Mouse (Mus musculus) MEL (cell line): Measurements from ENCODE around the gene Spag6l. TPM values are rescaled to one million over a fixed set of nuclear protein-coding genes. Genes with fewer than 3 reads are reported as not detected.
A peak's percentile ranks its signal among the peaks of the same experiment; 100 is the strongest.

Experiments used
- DNase-seq: peaks from one replicate; pipeline ENCODE4 v3.0.0; 2011; ENCODE audit warnings: low read depth, low spot score
- H3K27ac ChIP-seq: 2 replicates; pipeline ENCODE4 v1.5.1; 2012; ENCODE audit warnings: low read depth, mild to moderate bottlenecking, control low read depth, low read length, moderate library complexity; ENCODE audit not compliant: control insufficient read depth
- H3K27me3 ChIP-seq, 2 experiments: fragments of 150-350 bp in 1 of 2; sonication (generic) in 1 of 2; 2 replicates each; pipeline ENCODE4 v1.6.1; 2012; ENCODE audit warnings: low read length in 2 of 2, mild to moderate bottlenecking in 2 of 2, improper control_type of control experiment in 1 of 2, moderate library complexity in 1 of 2; ENCODE audit not compliant: insufficient read depth in 2 of 2, control insufficient read depth in 1 of 2
- H3K36me3 ChIP-seq, 2 experiments: 2 replicates each; pipeline ENCODE4 v1.6.1; 2012 to 2014; ENCODE audit warnings: low read length in 2 of 2, improper control_type of control experiment in 1 of 2, inconsistent platforms in 1 of 2, mild to moderate bottlenecking in 1 of 2; ENCODE audit not compliant: insufficient read depth in 2 of 2, control insufficient read depth in 1 of 2
- H3K4me1 ChIP-seq, 2 experiments: fragments of 150-350 bp in 1 of 2; sonication (generic) in 1 of 2; 2 replicates each; pipeline ENCODE4 v1.6.1; 2012; ENCODE audit warnings: low read length in 2 of 2, improper control_type of control experiment in 1 of 2, mild to moderate bottlenecking in 1 of 2; ENCODE audit not compliant: insufficient read depth in 2 of 2, control insufficient read depth in 1 of 2
- H3K4me3 ChIP-seq, 2 experiments: fragments of 150-350 bp in 1 of 2; sonication (generic) in 1 of 2; 2 replicates each; pipeline ENCODE4 v1.5.1; 2012; ENCODE audit warnings: low read depth in 2 of 2, low read length in 2 of 2, mild to moderate bottlenecking in 2 of 2, moderate library complexity in 2 of 2, control low read depth in 1 of 2, improper control_type of control experiment in 1 of 2; ENCODE audit not compliant: control insufficient read depth in 1 of 2, insufficient read depth in 1 of 2
- H3K79me2 ChIP-seq: 2 replicates; pipeline ENCODE4 v1.6.1; 2012; ENCODE audit warnings: mild to moderate bottlenecking, low read length, moderate library complexity; ENCODE audit not compliant: control insufficient read depth, poor library complexity, insufficient read depth
- H3K9ac ChIP-seq: 2 replicates; pipeline ENCODE4 v1.6.1; 2012; ENCODE audit warnings: low read depth, mild to moderate bottlenecking, control low read depth, low read length, moderate library complexity; ENCODE audit not compliant: control insufficient read depth, poor library complexity, severe bottlenecking
- H3K9me3 ChIP-seq: fragments of 150-350 bp; sonication (generic); replicated peaks from 2 replicates; pipeline ENCODE4 v1.6.1; 2012; ENCODE audit warnings: mild to moderate bottlenecking, low read length, improper control_type of control experiment, moderate library complexity; ENCODE audit not compliant: insufficient read depth
- BHLHE40 ChIP-seq: IDR thresholded peaks from 2 replicates; pipeline ENCODE4 v1.6.1; 2012; ENCODE audit warnings: low read depth, mild to moderate bottlenecking, inconsistent platforms, low read length, improper control_type of control experiment, borderline replicate concordance
- CHD2 ChIP-seq: IDR thresholded peaks from 2 replicates; pipeline ENCODE4 v1.6.1; 2011; ENCODE audit warnings: low read length, improper control_type of control experiment
- E2F4 ChIP-seq: IDR thresholded peaks from 2 replicates; pipeline ENCODE4 v1.6.1; 2011; ENCODE audit warnings: low read depth, low read length, improper control_type of control experiment, borderline replicate concordance
- EP300 ChIP-seq, 2 experiments: IDR thresholded peaks; 2 replicates each; pipeline ENCODE4 v1.6.1; 2011; ENCODE audit warnings: improper control_type of control experiment in 2 of 2, low read length in 2 of 2, low read depth in 1 of 2, mild to moderate bottlenecking in 1 of 2
- GATA1 ChIP-seq: IDR thresholded peaks from 2 replicates; pipeline ENCODE4 v1.6.1; 2011; ENCODE audit warnings: low read depth, low read length, improper control_type of control experiment
- HCFC1 ChIP-seq: IDR thresholded peaks from 2 replicates; pipeline ENCODE4 v1.6.1; 2012; ENCODE audit warnings: low read depth, mild to moderate bottlenecking, inconsistent platforms, low read length, improper control_type of control experiment, moderate library complexity
- KAT2A ChIP-seq: conservative IDR thresholded peaks from 2 replicates; pipeline ENCODE4 v1.6.1; 2012; ENCODE audit warnings: low read depth, low read length, improper control_type of control experiment, inconsistent platforms
- MAFK ChIP-seq: IDR thresholded peaks from 2 replicates; pipeline ENCODE4 v1.6.1; 2011; ENCODE audit warnings: low read depth, mild to moderate bottlenecking, low read length, improper control_type of control experiment, borderline replicate concordance
- MAX ChIP-seq: IDR thresholded peaks from 2 replicates; pipeline ENCODE4 v1.6.1; 2011; ENCODE audit warnings: low read length, improper control_type of control experiment
- MYB ChIP-seq: IDR thresholded peaks from 2 replicates; pipeline ENCODE4 v1.6.1; 2011; ENCODE audit warnings: mild to moderate bottlenecking, low read depth, low read length, improper control_type of control experiment
- MYC ChIP-seq: IDR thresholded peaks from 2 replicates; pipeline ENCODE4 v1.6.1; 2011; ENCODE audit warnings: low read depth, mild to moderate bottlenecking, low read length, improper control_type of control experiment, moderate library complexity
- NELFE ChIP-seq: IDR thresholded peaks from 2 replicates; pipeline ENCODE4 v1.6.1; 2011; ENCODE audit warnings: low read depth, low read length, improper control_type of control experiment
- NRF1 ChIP-seq: IDR thresholded peaks from 2 replicates; pipeline ENCODE4 v1.6.1; 2014; ENCODE audit warnings: low read depth, mild to moderate bottlenecking, inconsistent platforms, low read length, improper control_type of control experiment, moderate library complexity; ENCODE audit not compliant: poor library complexity, insufficient read depth, severe bottlenecking
- POLR2A ChIP-seq, 2 experiments: IDR thresholded peaks; 2 replicates each; pipeline ENCODE4 v1.6.1; 2011 to 2012; ENCODE audit warnings: low read length in 2 of 2, mild to moderate bottlenecking in 2 of 2, control low read depth in 1 of 2, improper control_type of control experiment in 1 of 2, low read depth in 1 of 2, moderate library complexity in 1 of 2; ENCODE audit not compliant: control insufficient read depth in 1 of 2, insufficient read depth in 1 of 2, poor library complexity in 1 of 2
- POLR2AphosphoS2 ChIP-seq: IDR thresholded peaks from 2 replicates; pipeline ENCODE4 v1.6.1; 2011; ENCODE audit warnings: low read length, improper control_type of control experiment
- RCOR1 ChIP-seq: IDR thresholded peaks from 2 replicates; pipeline ENCODE4 v1.6.1; 2012; ENCODE audit warnings: low read depth, mild to moderate bottlenecking, inconsistent platforms, low read length, improper control_type of control experiment
- TAL1 ChIP-seq: IDR thresholded peaks from 2 replicates; pipeline ENCODE4 v1.6.1; 2012; ENCODE audit warnings: mild to moderate bottlenecking, inconsistent platforms, low read length, moderate library complexity, mixed read lengths
- TCF12 ChIP-seq: IDR thresholded peaks from 2 replicates; pipeline ENCODE4 v1.6.1; 2014; ENCODE audit warnings: low read depth, mild to moderate bottlenecking, inconsistent platforms, low read length, improper control_type of control experiment, moderate library complexity
- UBTF ChIP-seq: IDR thresholded peaks from 2 replicates; pipeline ENCODE4 v1.6.1; 2012; ENCODE audit warnings: low read depth, mild to moderate bottlenecking, inconsistent platforms, low read length, improper control_type of control experiment, moderate library complexity, borderline replicate concordance; ENCODE audit not compliant: insufficient read depth
- USF1 ChIP-seq: IDR thresholded peaks from 2 replicates; pipeline ENCODE4 v1.6.1; 2014; ENCODE audit warnings: low read depth, mild to moderate bottlenecking, inconsistent platforms, low read length, improper control_type of control experiment, moderate library complexity
- USF2 ChIP-seq, 2 experiments: IDR thresholded peaks; 2 replicates each; pipeline ENCODE4 v1.6.1; 2011 to 2012; ENCODE audit warnings: improper control_type of control experiment in 2 of 2, low read length in 2 of 2, borderline replicate concordance in 1 of 2, inconsistent platforms in 1 of 2, low read depth in 1 of 2, mild to moderate bottlenecking in 1 of 2; ENCODE audit not compliant: insufficient read depth in 1 of 2
- ZC3H11A ChIP-seq: IDR thresholded peaks from 2 replicates; pipeline ENCODE4 v1.6.1; 2012; ENCODE audit warnings: low read depth, mild to moderate bottlenecking, inconsistent platforms, low read length, improper control_type of control experiment
- ZMIZ1 ChIP-seq: IDR thresholded peaks from 2 replicates; pipeline ENCODE4 v1.6.1; 2012; ENCODE audit warnings: low read depth, mild to moderate bottlenecking, inconsistent platforms, low read length, improper control_type of control experiment, moderate library complexity
- polyA plus RNA-seq, 2 experiments: library from polyadenylated mRNA; stranded (reverse) in 1 of 2; unstranded in 1 of 2; fragments of >175 nt in 1 of 2; fragments of >200 nt in 1 of 2; gene quantifications; 2 replicates each; pipeline versions ENCODE4 v1.2.1 to v1.2.4; 2012; ENCODE audit warnings: low replicate concordance in 2 of 2, low read depth in 1 of 2; ENCODE audit not compliant: insufficient read length in 2 of 2, insufficient read depth in 1 of 2, missing spikeins in 1 of 2
- total RNA-seq: library from RNA; depleted of rRNA; stranded (reverse); fragments of 300-350 nt; gene quantifications from 2 replicates; pipeline ENCODE4 v1.2.3, GENCODE M21; 2012

Spag6l gene
- total and polyA plus RNA-seq, 3 experiments = not detected

DNA sequence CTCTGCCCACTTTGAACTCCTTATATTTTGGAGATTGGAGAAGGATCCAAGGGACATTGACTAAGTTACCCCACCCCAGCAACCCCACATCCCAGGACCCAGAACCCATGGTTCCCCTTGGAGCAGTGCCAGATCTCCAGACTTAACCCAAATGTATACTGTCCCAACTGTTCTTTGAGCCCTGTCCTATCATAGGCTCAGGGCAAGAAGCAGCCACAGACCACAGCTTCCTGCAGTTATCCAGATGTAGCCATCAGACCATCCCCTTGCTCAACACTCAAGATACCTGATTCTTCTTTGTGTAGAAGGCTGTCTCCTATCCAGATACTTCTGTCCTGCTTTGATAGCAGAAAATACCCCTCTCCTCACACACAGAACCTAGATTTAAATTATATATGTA is 36.0 kb upstream of the Spag6l start:
- Histone ChIP-seq H3K27ac (peak overlapping the region; percentile 23; the same call in 1 of the 2 replicates), H3K9me3 (no peaks in the 10 kb centered on the region), H3K27me3 (no peaks in the 10 kb centered on the region), H3K4me1 (peaks cover 2 to 17% of the 10 kb centered on the region in 2 experiments; a peak in 3 of 4 replicates), H3K79me2 (no peaks in the 10 kb centered on the region), H3K9ac (no peak overlapping the region), H3K4me3 (no peak overlapping the region), H3K36me3 (peaks cover 0 to 26% of the 10 kb centered on the region in 2 experiments; a peak in 2 of 4 replicates)
- TF ChIP-seq MYB (peak; percentile 64), NRF1 (no peak), RCOR1 (peak; percentile 51), TCF12 (peak; percentile 52; the same call in 1 of the 2 replicates), ZMIZ1 (no peak), TAL1 (peak; percentile 56), GATA1 (peak; percentile 56; the same call in 1 of the 2 replicates), KAT2A (no peak), EP300 (IDR thresholded peaks at IDR 0.05; ENCODE audit: low read depth in 1 of 2, low read length in 2 of 2) (peak; percentile 63 to 73), UBTF (no peak)
- DNase-seq = peak; percentile 77

- TF ChIP-seq HCFC1 (no peak), USF1 (no peak), MAFK (no peak), EP300 (IDR thresholded peaks at IDR 0.05; ENCODE audit: low read depth in 1 of 2, low read length in 2 of 2) (no peak), UBTF (no peak), E2F4 (no peak), POLR2A (IDR thresholded peaks at IDR 0.05; ENCODE audit: control insufficient read depth in 1 of 2, insufficient read depth in 1 of 2, low read depth in 1 of 2, low read length in 2 of 2, poor library complexity in 1 of 2) (no peak), NELFE (no peak), ZC3H11A (no peak), KAT2A (no peak), CHD2 (no peak), MYC (no peak), BHLHE40 (no peak), NRF1 (no peak), POLR2AphosphoS2 (no peak), MAX (no peak), USF2 (IDR thresholded peaks at IDR 0.05; ENCODE audit: borderline replicate concordance in 1 of 2, insufficient read depth in 1 of 2, low read depth in 1 of 2, low read length in 2 of 2) (no peak)
- Histone ChIP-seq H3K27ac (peak within 1 kb of the TSS; percentile 23; the same call in 1 of the 2 replicates), H3K4me1 (peaks cover 2 to 17% of the 10 kb centered on the region in 2 experiments; a peak in 3 of 4 replicates), H3K36me3 (peaks cover 0 to 23% of the 10 kb centered on the region in 2 experiments; a peak in 2 of 4 replicates), H3K27me3 (peaks cover 0 to 1% of the 10 kb centered on the region in 2 experiments; a peak in 1 of 4 replicates), H3K79me2 (no peaks in the 10 kb centered on the region), H3K4me3 (no peak within 1 kb of the TSS), H3K9me3 (no peaks in the 10 kb centered on the region), H3K9ac (no peak within 1 kb of the TSS)
- no peak for DNase-seq
Observed at GRCm38 (mm10) chr16:16863978-16864377, 34.7 kb upstream of the Spag6l start, which contains the start of gene Igll1. Gene Igll1 (minus strand): TSS chr16:16863985.
